Mouse (Mus musculus) CH12.LX (cell line): ENCODE results near the gene Stk33. TPM values are rescaled to one million over a fixed set of nuclear protein-coding genes. Genes with fewer than 3 reads are reported as not detected.

Experiments
- DNase-seq: peaks from one replicate; pipeline ENCODE4 v3.0.0-alpha.2; 2013; ENCODE audit errors: extremely low read depth
- H3K27ac ChIP-seq: 2 replicates; pipeline ENCODE4 v1.5.1; 2012; ENCODE audit warnings: low read depth, mild to moderate bottlenecking, control low read depth, moderate library complexity; ENCODE audit not compliant: insufficient read depth
- H3K27me3 ChIP-seq: replicated peaks from 2 replicates; pipeline ENCODE3; 2012; ENCODE audit warnings: inconsistent platforms
- H3K36me3 ChIP-seq, 2 experiments: replicated peaks in 1 of 2; 2 replicates each; pipeline versions ENCODE3 to v1.6.1; 2012; ENCODE audit warnings: inconsistent platforms in 1 of 2, low read length in 1 of 2, mild to moderate bottlenecking in 1 of 2, mixed read lengths in 1 of 2, moderate library complexity in 1 of 2; ENCODE audit not compliant: control insufficient read depth in 1 of 2, insufficient read depth in 1 of 2
- H3K4me1 ChIP-seq, 2 experiments: 2 replicates each; pipeline ENCODE4 v1.6.1; 2012; ENCODE audit warnings: inconsistent platforms in 1 of 2, moderate library complexity in 1 of 2; ENCODE audit not compliant: insufficient read depth in 2 of 2, control insufficient read depth in 1 of 2
- H3K4me2 ChIP-seq: 2 replicates; pipeline ENCODE4 v1.6.1; 2012; ENCODE audit warnings: low read depth, mild to moderate bottlenecking, control low read depth; ENCODE audit not compliant: poor library complexity, insufficient read depth, severe bottlenecking
- H3K4me3 ChIP-seq, 3 experiments: fragments of 150-350 bp in 1 of 3; sonication (generic) in 1 of 3; replicated peaks in 1 of 3; 2 replicates each; pipeline versions ENCODE3 to v1.5.1; 2011 to 2012; ENCODE audit warnings: low read depth in 2 of 3, low read length in 2 of 3, mild to moderate bottlenecking in 2 of 3, moderate library complexity in 2 of 3, control low read depth in 1 of 3, improper control_type of control experiment in 1 of 3, inconsistent platforms in 1 of 3, mixed read lengths in 1 of 3; ENCODE audit not compliant: poor library complexity in 1 of 3
- H3K79me2 ChIP-seq: replicated peaks from 2 replicates; pipeline ENCODE4 v1.6.1; 2012; ENCODE audit warnings: mild to moderate bottlenecking, moderate library complexity; ENCODE audit not compliant: control insufficient read depth, poor library complexity, insufficient read depth, severe bottlenecking; ENCODE audit errors: extremely low read depth
- H3K9ac ChIP-seq: 2 replicates; pipeline ENCODE4 v1.6.1; 2012; ENCODE audit warnings: low read depth, mild to moderate bottlenecking, control low read depth, moderate library complexity; ENCODE audit not compliant: insufficient read depth
- H3K9me3 ChIP-seq: replicated peaks from 2 replicates; pipeline ENCODE3; 2012; ENCODE audit warnings: low read length, inconsistent platforms, mixed read lengths
- CHD2 ChIP-seq: IDR thresholded peaks from 2 replicates; pipeline ENCODE4 v1.6.1; 2011; ENCODE audit warnings: low read length, improper control_type of control experiment
- CTCF ChIP-seq, 2 experiments: IDR thresholded peaks in 1 of 2; conservative IDR thresholded peaks in 1 of 2; 2 replicates each; pipeline ENCODE4 v1.5.1; 2011 to 2012; ENCODE audit warnings: low read depth in 2 of 2, low read length in 2 of 2, improper control_type of control experiment in 1 of 2, inconsistent platforms in 1 of 2, mild to moderate bottlenecking in 1 of 2, moderate library complexity in 1 of 2
- JUN ChIP-seq: IDR thresholded peaks from 2 replicates; pipeline ENCODE4 v1.6.1; 2011; ENCODE audit warnings: low read depth, mild to moderate bottlenecking, low read length, improper control_type of control experiment, moderate library complexity; ENCODE audit not compliant: insufficient read depth
- KAT2A ChIP-seq: IDR thresholded peaks from 2 replicates; pipeline ENCODE4 v1.6.1; 2012; ENCODE audit warnings: low read length, improper control_type of control experiment, inconsistent platforms; ENCODE audit not compliant: insufficient replicate concordance
- MAZ ChIP-seq: IDR thresholded peaks from 2 replicates; pipeline ENCODE4 v1.6.1; 2012; ENCODE audit warnings: low read depth, mild to moderate bottlenecking, inconsistent platforms, low read length, improper control_type of control experiment, moderate library complexity
- MYC ChIP-seq: IDR thresholded peaks from 2 replicates; pipeline ENCODE4 v1.6.1; 2011; ENCODE audit warnings: low read depth, mild to moderate bottlenecking, improper control_type of control experiment, low read length
- PAX5 ChIP-seq: IDR thresholded peaks from 2 replicates; pipeline ENCODE4 v1.6.1; 2012; ENCODE audit warnings: low read length, inconsistent platforms, mixed read lengths
- POLR2AphosphoS2 ChIP-seq: IDR thresholded peaks from 2 replicates; pipeline ENCODE4 v1.6.1; 2011; ENCODE audit warnings: low read depth, low read length, improper control_type of control experiment
- RAD21 ChIP-seq: IDR thresholded peaks from 2 replicates; pipeline ENCODE4 v1.6.1; 2011; ENCODE audit warnings: low read depth, mild to moderate bottlenecking, low read length, improper control_type of control experiment, moderate library complexity
- TCF12 ChIP-seq: IDR thresholded peaks from 2 replicates; pipeline ENCODE4 v1.6.1; 2014; ENCODE audit warnings: low read depth, mild to moderate bottlenecking, inconsistent platforms, low read length, improper control_type of control experiment
- UBTF ChIP-seq: IDR thresholded peaks from 2 replicates; pipeline ENCODE4 v1.6.1; 2012; ENCODE audit warnings: low read depth, mild to moderate bottlenecking, inconsistent platforms, low read length, improper control_type of control experiment, moderate library complexity
- USF1 ChIP-seq: IDR thresholded peaks from 2 replicates; pipeline ENCODE4 v1.6.1; 2014; ENCODE audit warnings: low read depth, mild to moderate bottlenecking, inconsistent platforms, low read length, improper control_type of control experiment
- ZC3H11A ChIP-seq: IDR thresholded peaks from 2 replicates; pipeline ENCODE4 v1.6.1; 2012; ENCODE audit warnings: low read depth, mild to moderate bottlenecking, inconsistent platforms, low read length, improper control_type of control experiment
- ZKSCAN1 ChIP-seq: IDR thresholded peaks from 2 replicates; pipeline ENCODE4 v1.6.1; 2012; ENCODE audit warnings: low read depth, inconsistent platforms, low read length, improper control_type of control experiment, borderline replicate concordance
- ZMIZ1 ChIP-seq: IDR thresholded peaks from 2 replicates; pipeline ENCODE4 v1.6.1; 2012; ENCODE audit warnings: low read depth, mild to moderate bottlenecking, inconsistent platforms, low read length, improper control_type of control experiment
- ZNF384 ChIP-seq: IDR thresholded peaks from 2 replicates; pipeline ENCODE4 v1.6.1; 2012; ENCODE audit warnings: low read depth, low read length, improper control_type of control experiment, inconsistent platforms
- dilution Hi-C: fragments of 300-500 bp; cut with MboI; formaldehyde crosslinking; loops from 2 replicates; pipeline ENCODE4 v1.14.3; 2020; ENCODE audit warnings: low sequenced_read_pairs; ENCODE audit not compliant: extremely low pct_unique_long_range_greater_than_20kb, extremely low pct_ligation_motif_present
- in situ Hi-C: fragments of 300-500 bp; cut with MboI; formaldehyde crosslinking; loops from 3 replicates; pipeline ENCODE4 v1.14.3; 2019; ENCODE audit warnings: low sequenced_read_pairs, low pct_ligation_motif_present, low pct_unique_long_range_greater_than_20kb, mixed read lengths
- polyA plus RNA-seq: library from polyadenylated mRNA; unstranded; fragments of >175 nt; gene quantifications from 2 replicates; pipeline ENCODE4 v1.2.1, GENCODE M21; 2012; ENCODE audit warnings: low read depth; ENCODE audit not compliant: insufficient read length
- total RNA-seq, 2 experiments: library from RNA; depleted of rRNA; stranded (reverse); fragments of 300-350 nt in 1 of 2; fragments of >200 nt in 1 of 2; gene quantifications; 2 replicates each; pipeline ENCODE4 v1.2.3; 2012 to 2014

The Stk33 gene
- total and polyA plus RNA-seq, 3 experiments: not detected

DNA sequence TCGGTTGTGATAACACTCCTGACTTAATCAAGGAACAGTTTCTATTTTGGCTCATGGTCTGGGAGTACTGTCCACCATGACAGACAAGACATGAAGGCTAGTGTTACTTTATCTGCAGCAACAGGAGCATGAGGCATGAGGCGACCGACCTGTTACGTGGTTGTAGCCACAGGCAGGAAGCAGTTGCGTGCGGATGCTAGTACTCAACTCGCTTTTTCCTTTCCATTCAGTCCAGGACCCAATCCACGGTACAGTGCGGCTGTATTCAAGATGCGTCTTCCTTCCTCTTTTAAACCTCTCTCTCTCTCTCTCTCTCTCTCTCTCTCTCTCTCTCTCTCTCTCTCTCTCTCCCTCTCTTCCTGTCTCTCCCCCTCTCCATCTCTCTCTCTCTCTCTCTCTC, 194.1 kb downstream of the Stk33 start:
- Histone ChIP-seq H3K4me2 (no peak overlapping the region), H3K4me1 (no peaks in the 10 kb centered on the region), H3K27ac (no peak overlapping the region), H3K4me3 (no peak overlapping the region), H3K36me3 (no peaks in the 10 kb centered on the region), H3K79me2 (no peaks in the 10 kb centered on the region), H3K9me3 (peaks cover 5% of the 10 kb centered on the region), H3K9ac (no peak overlapping the region), H3K27me3 (peaks cover 30% of the 10 kb centered on the region)
- DNase-seq: no peak
- dilution Hi-C loops (no loop called here), in situ Hi-C loops (loop anchor here (25.0 kb wide), 1 partner anchor 168 kb away; no protein-coding TSS in a partner anchor)
- TF ChIP-seq JUN (no peak), USF1 (no peak), ZMIZ1 (no peak), MYC (no peak), POLR2AphosphoS2 (no peak), ZKSCAN1 (no peak), KAT2A (no peak), RAD21 (no peak), CHD2 (no peak), PAX5 (no peak), TCF12 (no peak), CTCF (conservative IDR thresholded peaks at IDR 0.05 in 1 of 2, IDR thresholded peaks at IDR 0.05 in 1 of 2; ENCODE audit: low read depth in 2 of 2, low read length in 2 of 2) (no peak), MAZ (no peak), ZC3H11A (no peak), ZNF384 (no peak)

DNA sequence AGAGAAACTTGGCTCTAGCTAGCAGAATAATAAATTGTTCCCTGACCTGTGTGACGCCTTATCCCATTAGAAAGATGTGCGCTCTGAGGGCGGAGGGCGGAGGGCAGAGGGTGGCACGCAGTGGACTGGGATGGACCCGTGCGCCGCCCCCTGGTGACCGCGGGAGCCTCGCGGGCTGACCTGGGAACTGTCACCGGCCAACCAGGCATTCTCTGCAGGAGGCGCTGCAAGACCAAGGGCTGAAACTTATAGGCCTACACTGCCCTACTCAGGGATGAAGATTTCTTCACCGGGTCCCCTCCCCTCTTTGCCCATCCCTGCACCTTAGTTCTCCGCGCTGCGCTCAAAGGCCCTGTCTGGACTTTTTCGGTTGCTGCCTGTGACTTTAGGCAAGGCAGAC, 197.6 kb downstream of the Stk33 start:
- Histone ChIP-seq H3K4me3 (no peak overlapping the region), H3K4me2 (no peak overlapping the region), H3K9ac (no peak overlapping the region), H3K9me3 (peaks cover 5% of the 10 kb centered on the region), H3K79me2 (no peaks in the 10 kb centered on the region), H3K36me3 (no peaks in the 10 kb centered on the region), H3K4me1 (no peaks in the 10 kb centered on the region), H3K27ac (no peak overlapping the region), H3K27me3 (peaks cover 35% of the 10 kb centered on the region)
- TF ChIP-seq CTCF (conservative IDR thresholded peaks at IDR 0.05 in 1 of 2, IDR thresholded peaks at IDR 0.05 in 1 of 2; ENCODE audit: low read depth in 2 of 2, low read length in 2 of 2) (peak in 1 of 2 experiments; percentile 20; a peak in 2 of 4 replicates), POLR2AphosphoS2 (no peak), UBTF (no peak)
- in situ Hi-C loops: loop anchor here (25.0 kb wide), 1 partner anchor 171 kb away; no protein-coding TSS in a partner anchor
- DNase-seq: no peak
- dilution Hi-C loops: no loop called here
